Mouse (Mus musculus): ENCODE data around the gene Sf1. TPM values are rescaled to one million over a fixed set of nuclear protein-coding genes. Genes with fewer than 3 reads are reported as not detected.

Sf1 gene
- 119 and 134 TPM in 2 replicates for polyA plus RNA-seq (2015; fragmentation: Nextera tagmentation; extraction: Ambion mirVana)

GRCm38 (mm10) chr19:6363411-6364240 is at the start of gene Sf1:
Sf1 (plus strand) TSS chr19:6363690.
- Histone ChIP-seq H3K4me1 (peaks cover 44% of the 10 kb centered on the region), H3K9me3 (no peaks in the 10 kb centered on the region), H3K27ac (replicated peaks) (peak within 1 kb of the TSS; percentile 98), H3K4me3 (peak within 1 kb of the TSS; percentile 90), H3K4me2 (replicated peaks) (peak within 1 kb of the TSS; percentile 76), H3K36me3 (peaks cover 33% of the 10 kb centered on the region), H3K9ac (replicated peaks) (peak within 1 kb of the TSS; percentile 96), H3K27me3 (no peaks in the 10 kb centered on the region)
- peak; percentile 99 for ATAC-seq (replicated peaks)
- under 1% methylated on average over 85 of the region's 85 CpGs for WGBS

GRCm38 (mm10) chr19:6313796-6314195 is 49.7 kb upstream of the Sf1 start:
- no peaks in the 10 kb centered on the region for H3K27me3 ChIP-seq
- no peak overlapping the region for H3K4me2 ChIP-seq (replicated peaks)
- no peaks in the 10 kb centered on the region for H3K4me1 ChIP-seq
- no peaks in the 10 kb centered on the region for H3K36me3 ChIP-seq
- H3K27ac ChIP-seq (replicated peaks): no peak overlapping the region
- no peak overlapping the region for H3K9ac ChIP-seq (replicated peaks)
- no peaks in the 10 kb centered on the region for H3K9me3 ChIP-seq
- ATAC-seq (replicated peaks): no peak
- H3K4me3 ChIP-seq: no peak overlapping the region
- WGBS: 91% methylated on average over 8 of the region's 8 CpGs

- Histone ChIP-seq H3K27me3 (no peaks in the 10 kb centered on the region), H3K4me1 (no peaks in the 10 kb centered on the region), H3K9me3 (no peaks in the 10 kb centered on the region), H3K4me2 (replicated peaks) (no peak overlapping the region), H3K9ac (replicated peaks) (no peak overlapping the region), H3K36me3 (no peaks in the 10 kb centered on the region), H3K4me3 (no peak overlapping the region), H3K27ac (replicated peaks) (no peak overlapping the region)
- ATAC-seq (replicated peaks): no peak
- 89% methylated on average over 8 of the region's 8 CpGs for WGBS
These were observed 49.0 kb upstream of the Sf1 start for GRCm38 (mm10) chr19:6314513-6314912.

- WGBS: 77% methylated on average over 14 of the region's 14 CpGs
- ATAC-seq (replicated peaks): no peak
- Histone ChIP-seq H3K4me1 (no peaks in the 10 kb centered on the region), H3K9me3 (no peaks in the 10 kb centered on the region), H3K27me3 (no peaks in the 10 kb centered on the region), H3K27ac (replicated peaks) (no peak overlapping the region), H3K36me3 (no peaks in the 10 kb centered on the region), H3K9ac (replicated peaks) (no peak overlapping the region), H3K4me2 (replicated peaks) (no peak overlapping the region), H3K4me3 (no peak overlapping the region)
These were observed 47.9 kb upstream of the Sf1 start for GRCm38 (mm10) chr19:6315573-6315972.

- Histone ChIP-seq H3K4me2 (replicated peaks) (no peak overlapping the region), H3K27me3 (no peaks in the 10 kb centered on the region), H3K4me3 (no peak overlapping the region), H3K36me3 (no peaks in the 10 kb centered on the region), H3K4me1 (no peaks in the 10 kb centered on the region), H3K27ac (replicated peaks) (no peak overlapping the region), H3K9ac (replicated peaks) (no peak overlapping the region), H3K9me3 (no peaks in the 10 kb centered on the region)
- 88% methylated on average over 12 of the region's 12 CpGs for WGBS
- ATAC-seq (replicated peaks): no peak
These were observed 45.3 kb upstream of the Sf1 start for GRCm38 (mm10) chr19:6318145-6318544.

GRCm38 (mm10) chr19:6321358-6321757 is 42.1 kb upstream of the Sf1 start:
- H3K27me3 ChIP-seq: no peaks in the 10 kb centered on the region
- WGBS: 90% methylated on average over 8 of the region's 8 CpGs

GRCm38 (mm10) chr19:6321786-6322621 is 41.5 kb upstream of the Sf1 start:
- no peak for ATAC-seq (replicated peaks)
- Histone ChIP-seq H3K4me3 (no peak overlapping the region), H3K4me1 (no peaks in the 10 kb centered on the region), H3K9ac (replicated peaks) (no peak overlapping the region), H3K27ac (replicated peaks) (no peak overlapping the region), H3K4me2 (replicated peaks) (no peak overlapping the region), H3K9me3 (no peaks in the 10 kb centered on the region), H3K27me3 (no peaks in the 10 kb centered on the region), H3K36me3 (no peaks in the 10 kb centered on the region)
- 89% methylated on average over 33 of the region's 33 CpGs for WGBS

More at GRCm38 (mm10) chr19:6321358-6321757, 42.1 kb upstream of the Sf1 start:
- Histone ChIP-seq H3K9me3 (no peaks in the 10 kb centered on the region), H3K9ac (replicated peaks) (no peak overlapping the region), H3K4me2 (replicated peaks) (no peak overlapping the region), H3K27ac (replicated peaks) (no peak overlapping the region), H3K4me3 (no peak overlapping the region), H3K4me1 (no peaks in the 10 kb centered on the region), H3K36me3 (no peaks in the 10 kb centered on the region)
- ATAC-seq (replicated peaks): no peak

- Histone ChIP-seq H3K4me2 (replicated peaks) (no peak overlapping the region), H3K4me1 (no peaks in the 10 kb centered on the region), H3K9me3 (no peaks in the 10 kb centered on the region), H3K36me3 (no peaks in the 10 kb centered on the region), H3K9ac (replicated peaks) (no peak overlapping the region), H3K4me3 (no peak overlapping the region), H3K27me3 (no peaks in the 10 kb centered on the region), H3K27ac (replicated peaks) (no peak overlapping the region)
- ATAC-seq (replicated peaks): no peak
- WGBS: 80% methylated on average over 9 of the region's 9 CpGs
These were observed 38.7 kb upstream of the Sf1 start for GRCm38 (mm10) chr19:6324751-6325150.

GRCm38 (mm10) chr19:6331178-6331577 is 32.3 kb upstream of the Sf1 start:
- Histone ChIP-seq H3K4me2 (replicated peaks) (no peak overlapping the region), H3K9ac (replicated peaks) (no peak overlapping the region), H3K4me1 (peaks cover 17% of the 10 kb centered on the region), H3K27me3 (no peaks in the 10 kb centered on the region), H3K4me3 (no peak overlapping the region), H3K27ac (replicated peaks) (no peak overlapping the region), H3K36me3 (no peaks in the 10 kb centered on the region), H3K9me3 (no peaks in the 10 kb centered on the region)
- WGBS: 73% methylated on average over 5 of the region's 5 CpGs
- no peak for ATAC-seq (replicated peaks)

- no peak for ATAC-seq (replicated peaks)
- Histone ChIP-seq H3K4me1 (peaks cover 24% of the 10 kb centered on the region), H3K9ac (replicated peaks) (peak overlapping the region; percentile 19; the same call in 1 of the 2 replicates), H3K27me3 (no peaks in the 10 kb centered on the region), H3K4me3 (peak overlapping the region; percentile 15; the same call in 1 of the 2 replicates), H3K27ac (replicated peaks) (no peak overlapping the region), H3K9me3 (no peaks in the 10 kb centered on the region), H3K4me2 (replicated peaks) (peak overlapping the region; percentile 31), H3K36me3 (no peaks in the 10 kb centered on the region)
- 25% methylated on average over 13 of the region's 13 CpGs for WGBS
These were observed 31.6 kb upstream of the Sf1 start for GRCm38 (mm10) chr19:6331719-6332516.

GRCm38 (mm10) chr19:6333761-6334595 is 29.5 kb upstream of the Sf1 start:
- peaks cover 19% of the 10 kb centered on the region for H3K36me3 ChIP-seq
- ATAC-seq (replicated peaks): no peak
- 59% methylated on average over 9 of the region's 9 CpGs for WGBS

More at GRCm38 (mm10) chr19:6333761-6334595, 29.5 kb upstream of the Sf1 start:
- Histone ChIP-seq H3K4me2 (replicated peaks) (peak overlapping the region; percentile 85), H3K27me3 (no peaks in the 10 kb centered on the region), H3K27ac (replicated peaks) (peak overlapping the region; percentile 65), H3K4me3 (peak overlapping the region; percentile 89; the same call in 1 of the 2 replicates), H3K9ac (replicated peaks) (peak overlapping the region; percentile 15; the same call in 1 of the 2 replicates), H3K4me1 (peaks cover 32% of the 10 kb centered on the region), H3K9me3 (no peaks in the 10 kb centered on the region)

Data from forebrain, embryonic 15.5 days (tissue).